Mouse (Mus musculus) MN1 (cell line): ENCODE data around the gene Zscan22.
"Not testable (repeated sequence)": the region's sequence is repeated elsewhere in the genome, so short reads cannot be mapped to it uniquely, and the experiment has no call there.

ENCODE experiments used
- DNase-seq: peaks from one replicate; pipeline ENCODE4 v3.0.0-alpha.2; 2016; ENCODE audit warnings: low spot score

Gene Zscan22

GRCm38 (mm10) chr7:12927693-12928589 lies 30.3 kb downstream of the Zscan22 start:
- no peak for DNase-seq

- no peak for DNase-seq
Measured at GRCm38 (mm10) chr7:12933615-12934140, 36.1 kb downstream of the Zscan22 start.

- no peak for DNase-seq
Measured at GRCm38 (mm10) chr7:12934808-12935207, 37.2 kb downstream of the Zscan22 start.

GRCm38 (mm10) chr7:12937254-12937803 lies 39.7 kb downstream of the Zscan22 start:
- not testable (repeated sequence) for DNase-seq

- no peak for DNase-seq
Measured at GRCm38 (mm10) chr7:12940599-12940998, 43.0 kb downstream of the Zscan22 start.

GRCm38 (mm10) chr7:12943488-12943887 lies 45.9 kb downstream of the Zscan22 start:
- DNase-seq, result no peak

GRCm38 (mm10) chr7:12949032-12949871 lies 51.6 kb downstream of the Zscan22 start:
- DNase-seq, result peak; percentile 97

GRCm38 (mm10) chr7:12949872-12950229 lies 52.2 kb downstream of the Zscan22 start:
- DNase-seq, result no peak

GRCm38 (mm10) chr7:12954896-12955295 lies 57.3 kb downstream of the Zscan22 start:
- DNase-seq, result no peak

- no peak for DNase-seq
Measured at GRCm38 (mm10) chr7:12957511-12957910, 59.9 kb downstream of the Zscan22 start.
